Mouse (Mus musculus) layer of hippocampus, adult 9-11 months (tissue): ENCODE data around the gene Fastk.

Source experiments
- DNase-seq: peaks from one replicate; pipeline ENCODE4 v3.0.0; 2022

The Fastk gene

GRCm38 (mm10) chr5:24444746-24445427 is at the start of gene Fastk:
Gene Fastk (minus strand): TSS chr5:24445287.
- DNase-seq: peak; percentile 94

GRCm38 (mm10) chr5:24492546-24493285 is 47.6 kb upstream of the Fastk start:
- no peak for DNase-seq

- no peak for DNase-seq
These were observed 45.4 kb upstream of the Fastk start for GRCm38 (mm10) chr5:24490413-24490920.

GRCm38 (mm10) chr5:24486738-24487137 is 41.7 kb upstream of the Fastk start:
- DNase-seq: no peak

- peak; percentile 78 for DNase-seq
These were observed 41.0 kb upstream of the Fastk start for GRCm38 (mm10) chr5:24486097-24486496.

- DNase-seq: no peak
These were observed 39.9 kb upstream of the Fastk start for GRCm38 (mm10) chr5:24484963-24485362.

- DNase-seq: no peak
These were observed 38.2 kb upstream of the Fastk start for GRCm38 (mm10) chr5:24483326-24483725.

- no peak for DNase-seq
These were observed 37.4 kb upstream of the Fastk start for GRCm38 (mm10) chr5:24482247-24483079.

GRCm38 (mm10) chr5:24481647-24482046 is 36.6 kb upstream of the Fastk start:
- DNase-seq: no peak

GRCm38 (mm10) chr5:24477909-24478308 is 32.8 kb upstream of the Fastk start:
- DNase-seq: no peak

GRCm38 (mm10) chr5:24475476-24476241 is 30.6 kb upstream of the Fastk start:
- DNase-seq: no peak

- peak; percentile 62 for DNase-seq
These were observed 29.7 kb upstream of the Fastk start for GRCm38 (mm10) chr5:24474723-24475261.

GRCm38 (mm10) chr5:24474025-24474722 is 29.1 kb upstream of the Fastk start:
- DNase-seq: no peak

GRCm38 (mm10) chr5:24472884-24473619 is 28.0 kb upstream of the Fastk start:
- DNase-seq: no peak

- peak; percentile 58 for DNase-seq
These were observed 25.5 kb upstream of the Fastk start for GRCm38 (mm10) chr5:24470600-24470999.

GRCm38 (mm10) chr5:24466762-24467161 is 21.7 kb upstream of the Fastk start:
- no peak for DNase-seq

GRCm38 (mm10) chr5:24455613-24456012 is 10.5 kb upstream of the Fastk start:
- DNase-seq: no peak

GRCm38 (mm10) chr5:24455076-24455475 is 10.0 kb upstream of the Fastk start:
- no peak for DNase-seq

GRCm38 (mm10) chr5:24453985-24454303 is 8.9 kb upstream of the Fastk start:
- DNase-seq: no peak

- DNase-seq: peak; percentile 32
These were observed 8.3 kb upstream of the Fastk start for GRCm38 (mm10) chr5:24453283-24453984.
